Comparison of ENCODE assay signal across 8 mouse cellular contexts in genomic region chr15:82353745-82354113, GRCm38 (mm10). TPM values are rescaled to one million over a fixed set of nuclear protein-coding genes. Genes with fewer than 3 reads are reported as not detected.
DNase-seq lines count a peak whose midpoint lies in the region; ATAC-seq and TF ChIP-seq lines count a peak whose summit lies in the region.

No protein-coding gene starts in this region.

- DNase-seq in heart, postnatal 25 days (ENCODE audit: low spot score): no peak
- no peak for DNase-seq in G1E (ENCODE audit: low spot score)
- DNase-seq in thymus, postnatal 0 days (ENCODE audit: low spot score): no peak
- no peak for DNase-seq in layer of hippocampus, postnatal 25 days (ENCODE audit: extremely low spot score in 1 of 2, low spot score in 1 of 2)
- DNase-seq in ovary, postnatal 36 days (ENCODE audit: low spot score): no peak

- peak overlapping the region; percentile 89 for H3K27ac ChIP-seq in heart, embryonic 12.5 days (ENCODE audit: poor library complexity, severe bottlenecking)

- no peaks in the 10 kb centered on the region for H3K9me3 ChIP-seq in heart, embryonic 12.5 days (replicated peaks)
- 0 out of 2 replicates have a peak, but pooled peaks cover 3% of the 10 kb centered on the region for H3K9me3 ChIP-seq in G1E (replicated peaks)

- peak overlapping the region; percentile 97 for H3K4me3 ChIP-seq in heart, embryonic 12.5 days
- peak overlapping the region; percentile 94 for H3K4me3 ChIP-seq in G1E (ENCODE audit: low read depth, low read length)

- H3K9ac ChIP-seq in heart, embryonic 12.5 days: peak overlapping the region; percentile 99

- no peak for TF ChIP-seq CTCF in G1E (IDR thresholded peaks at IDR 0.05; ENCODE audit: low read depth, low read length)

- under 1% methylated on average over 23 of the region's 23 CpGs for WGBS in heart, embryonic 12.5 days

- H3K4me1 ChIP-seq in heart, embryonic 12.5 days (replicated peaks): peaks cover 25% of the 10 kb centered on the region
- peaks cover 59% of the 10 kb centered on the region for H3K4me1 ChIP-seq in G1E (ENCODE audit: insufficient read depth, low read depth, low read length)

- ATAC-seq in heart, embryonic 12.5 days (ENCODE audit: insufficient number of reproducible peaks, low FRiP score): peak; percentile 34
- no peak for ATAC-seq in G1E (ENCODE audit: extremely low read depth, insufficient number of reproducible peaks, low FRiP score, poor library complexity, severe bottlenecking)
- peak; percentile 29 for ATAC-seq in granulocyte monocyte progenitor cell, adult 5-6 weeks (replicated peaks; ENCODE audit: poor library complexity, severe bottlenecking)
- ATAC-seq in megakaryocyte progenitor cell, adult 5-6 weeks (replicated peaks; ENCODE audit: poor library complexity): peak; percentile 4; the same call in 1 of the 2 replicates

- no peaks in the 10 kb centered on the region for H3K27me3 ChIP-seq in heart, embryonic 12.5 days (replicated peaks)
- H3K27me3 ChIP-seq in G1E (ENCODE audit: insufficient read depth, low read length): no peaks in the 10 kb centered on the region

- intact Hi-C loops in heart, postnatal 25 days (cut with DNase I): loop anchor here (1.0 kb wide), 2 partner anchors 27 to 64 kb away; partner anchors contain the start of gene Cyp2d22

- H3K4me2 ChIP-seq in heart, embryonic 12.5 days: peak overlapping the region; percentile 88

- H3K36me3 ChIP-seq in heart, embryonic 12.5 days: peaks cover 25% of the 10 kb centered on the region
- peaks cover 52% of the 10 kb centered on the region for H3K36me3 ChIP-seq in G1E (replicated peaks)

RNA-seq across cellular contexts. Expression of gene Ndufa6, which starts 0.4 kb away (rescaled TPM):
- 475 and 496 TPM in 2 replicates for polyA plus RNA-seq in heart, embryonic 12.5 days (2016; fragmentation: Nextera tagmentation; extraction: Ambion mirVana)
- total RNA-seq in heart, postnatal 25 days (2021): 100 to 1,000 TPM; 683 to 734 TPM
- total RNA-seq in G1E (2014; fragmentation: Nextera tagmentation) (117 and 124 TPM in 2 replicates), G1E (2017) (344 and 364 TPM in 2 replicates)
- 215 and 331 TPM in 2 replicates for polyA plus RNA-seq in G1E (2012)
- 266 and 267 TPM in 2 replicates for total RNA-seq in granulocyte monocyte progenitor cell, adult 5-6 weeks (2014; fragmentation: Nextera tagmentation)
- 173 and 202 TPM in 2 replicates for total RNA-seq in granulocyte monocyte progenitor cell, adult 5-6 weeks (2017)
- total RNA-seq in megakaryocyte progenitor cell, adult 5-6 weeks (2015): 244 and 269 TPM in 2 replicates
- total RNA-seq in megakaryocyte progenitor cell, adult 5-6 weeks (2017): 136 and 168 TPM in 2 replicates
- 488 and 492 TPM in 2 replicates for polyA plus RNA-seq in thymus, postnatal 0 days (2015; fragmentation: Nextera tagmentation; extraction: Ambion mirVana)
- 100 to 1,000 TPM; 202 to 220 TPM for total RNA-seq in layer of hippocampus, postnatal 25 days (2021)

RNA-seq across cellular contexts. Expression of gene Smdt1, which starts 15.0 kb away (rescaled TPM):
- 299 and 309 TPM in 2 replicates for polyA plus RNA-seq in heart, embryonic 12.5 days (2016; fragmentation: Nextera tagmentation; extraction: Ambion mirVana)
- 100 to 1,000 TPM; 203 to 204 TPM for total RNA-seq in heart, postnatal 25 days (2021)
- 68.2 and 118 TPM in 2 replicates for total RNA-seq in G1E (2014; fragmentation: Nextera tagmentation)
- total RNA-seq in G1E (2017): 115 and 129 TPM in 2 replicates
- polyA plus RNA-seq in G1E (2012): 116 and 137 TPM in 2 replicates
- total RNA-seq in granulocyte monocyte progenitor cell, adult 5-6 weeks (2014; fragmentation: Nextera tagmentation): 192 and 201 TPM in 2 replicates
- 84.4 and 94.6 TPM in 2 replicates for total RNA-seq in granulocyte monocyte progenitor cell, adult 5-6 weeks (2017)
- total RNA-seq in megakaryocyte progenitor cell, adult 5-6 weeks (2015): 155 and 168 TPM in 2 replicates
- 94.0 and 121 TPM in 2 replicates for total RNA-seq in megakaryocyte progenitor cell, adult 5-6 weeks (2017)
- 317 and 322 TPM in 2 replicates for polyA plus RNA-seq in thymus, postnatal 0 days (2015; fragmentation: Nextera tagmentation; extraction: Ambion mirVana)
- 100 to 1,000 TPM; 139 to 150 TPM for total RNA-seq in layer of hippocampus, postnatal 25 days (2021)

RNA-seq across cellular contexts. Expression of gene Pheta2, which starts 15.0 kb away (rescaled TPM):
- polyA plus RNA-seq in heart, embryonic 12.5 days (2016; fragmentation: Nextera tagmentation; extraction: Ambion mirVana): 9.8 and 9.9 TPM in 2 replicates
- 1 to 10 TPM in 1 of 2 experiments, under 1 TPM in 1; 0.70 to 1.4 TPM for total RNA-seq in heart, postnatal 25 days (2021)
- total RNA-seq in G1E (2014; fragmentation: Nextera tagmentation): 50.8 and 67.8 TPM in 2 replicates
- total RNA-seq in G1E (2017): 37.9 and 42.2 TPM in 2 replicates
- 12.5 and 18.8 TPM in 2 replicates for polyA plus RNA-seq in G1E (2012)
- total RNA-seq in granulocyte monocyte progenitor cell, adult 5-6 weeks (2014; fragmentation: Nextera tagmentation): 2.7 and 5.4 TPM in 2 replicates
- total RNA-seq in granulocyte monocyte progenitor cell, adult 5-6 weeks (2017): 1.9 and 4.1 TPM in 2 replicates
- 2.0 and 3.5 TPM in 2 replicates for total RNA-seq in megakaryocyte progenitor cell, adult 5-6 weeks (2015)
- 5.2 and 7.4 TPM in 2 replicates for total RNA-seq in megakaryocyte progenitor cell, adult 5-6 weeks (2017)
- polyA plus RNA-seq in thymus, postnatal 0 days (2015; fragmentation: Nextera tagmentation; extraction: Ambion mirVana): 12.5 and 14.2 TPM in 2 replicates
- under 1 TPM; 0.66 to 0.92 TPM for total RNA-seq in layer of hippocampus, postnatal 25 days (2021)

RNA-seq across cellular contexts. Expression of gene Naga, which starts 15.0 kb away (rescaled TPM):
- 40.5 and 44.6 TPM in 2 replicates for polyA plus RNA-seq in heart, embryonic 12.5 days (2016; fragmentation: Nextera tagmentation; extraction: Ambion mirVana)
- 10 to 100 TPM; 32.0 to 33.3 TPM for total RNA-seq in heart, postnatal 25 days (2021)
- 190 and 198 TPM in 2 replicates for total RNA-seq in G1E (2014; fragmentation: Nextera tagmentation)
- total RNA-seq in G1E (2017): 200 and 229 TPM in 2 replicates
- polyA plus RNA-seq in G1E (2012): 274 and 333 TPM in 2 replicates
- 45.0 and 63.1 TPM in 2 replicates for total RNA-seq in granulocyte monocyte progenitor cell, adult 5-6 weeks (2014; fragmentation: Nextera tagmentation)
- 34.0 and 50.4 TPM in 2 replicates for total RNA-seq in granulocyte monocyte progenitor cell, adult 5-6 weeks (2017)
- 39.9 and 43.8 TPM in 2 replicates for total RNA-seq in megakaryocyte progenitor cell, adult 5-6 weeks (2015)
- total RNA-seq in megakaryocyte progenitor cell, adult 5-6 weeks (2017): 37.1 and 37.3 TPM in 2 replicates
- polyA plus RNA-seq in thymus, postnatal 0 days (2015; fragmentation: Nextera tagmentation; extraction: Ambion mirVana): 35.9 and 38.4 TPM in 2 replicates
- total RNA-seq in layer of hippocampus, postnatal 25 days (2021): 10 to 100 TPM; 33.1 to 36.7 TPM

RNA-seq across cellular contexts. Expression of gene Cyp2d22, which starts 26.3 kb away (rescaled TPM):
- 7.3 and 8.0 TPM in 2 replicates for polyA plus RNA-seq in heart, embryonic 12.5 days (2016; fragmentation: Nextera tagmentation; extraction: Ambion mirVana)
- total RNA-seq in heart, postnatal 25 days (2021): 10 to 100 TPM; 21.5 to 25.4 TPM
- total RNA-seq in G1E (2014; fragmentation: Nextera tagmentation): not detected in 2 replicates
- 0.11 and 1.0 TPM in 2 replicates for total RNA-seq in G1E (2017)
- not detected in 2 replicates for polyA plus RNA-seq in G1E (2012)
- 0.54 TPM in 1 of 2 replicates, not detected in the other for total RNA-seq in granulocyte monocyte progenitor cell, adult 5-6 weeks (2014; fragmentation: Nextera tagmentation)
- not detected in 2 replicates for total RNA-seq in granulocyte monocyte progenitor cell, adult 5-6 weeks (2017)
- total RNA-seq in megakaryocyte progenitor cell, adult 5-6 weeks (2015): 1.7 TPM in 1 of 2 replicates, not detected in the other
- total RNA-seq in megakaryocyte progenitor cell, adult 5-6 weeks (2017): 0.03 TPM in 1 of 2 replicates, not detected in the other
- polyA plus RNA-seq in thymus, postnatal 0 days (2015; fragmentation: Nextera tagmentation; extraction: Ambion mirVana): 1.8 and 2.7 TPM in 2 replicates
- 10 to 100 TPM; 40.3 to 41.1 TPM for total RNA-seq in layer of hippocampus, postnatal 25 days (2021)

Comparison
In these comparisons a context has a peak if more than half of its experiments do, and no peak if none do; other contexts are left out.
1. RNA of gene Pheta2, which starts 15.0 kb away (total RNA-seq): 37.9 to 67.8 TPM in G1E; 2.0 to 7.4 TPM in megakaryocyte progenitor cell, adult 5-6 weeks, 1.9 to 5.4 TPM in granulocyte monocyte progenitor cell, adult 5-6 weeks, 0.70 to 1.4 TPM in heart, postnatal 25 days and 0.66 to 0.92 TPM in layer of hippocampus, postnatal 25 days; every median in the first group is over 4 times any median in the second.